Mouse (Mus musculus): ENCODE results near the gene Iffo1. TPM values are rescaled to one million over a fixed set of nuclear protein-coding genes. Genes with fewer than 3 reads are reported as not detected.

Iffo1 gene
- polyA plus RNA-seq, 1 experiment from 2014 or later: 10.3 TPM

GRCm38 (mm10) chr6:125192841-125193240 is 47.8 kb downstream of the Iffo1 start:
- H3K9ac ChIP-seq (replicated peaks; ENCODE audit: low read length): peak overlapping the region; percentile 80
- H3K9me3 ChIP-seq (replicated peaks; ENCODE audit: control insufficient read depth, low read length): no peaks in the 10 kb centered on the region
- WGBS: 45% methylated on average over 5 of the region's 5 CpGs
- H3K4me3 ChIP-seq (ENCODE audit: low read depth, low read length): peak overlapping the region; percentile 72
- peaks cover 3% of the 10 kb centered on the region; the same call in 1 of the 2 replicates for H3K4me1 ChIP-seq (ENCODE audit: control insufficient read depth, insufficient read depth, low read length)
- DNase-seq (ENCODE audit: low spot score) (no peak), ATAC-seq (replicated peaks; ENCODE audit: insufficient number of reproducible peaks, low FRiP score, low TSS enrichment, low read depth) (no peak)
- no peaks in the 10 kb centered on the region for H3K27me3 ChIP-seq (ENCODE audit: control insufficient read depth, insufficient read depth, low read length)
- H3K4me2 ChIP-seq (ENCODE audit: low read depth, low read length): peak overlapping the region; percentile 79
- H3K36me3 ChIP-seq (replicated peaks; ENCODE audit: control insufficient read depth, insufficient read depth, low read depth, low read length): peaks cover 6% of the 10 kb centered on the region
- H3K27ac ChIP-seq (replicated peaks; ENCODE audit: low read depth, low read length): no peak overlapping the region

- no peaks in the 10 kb centered on the region for H3K27me3 ChIP-seq (ENCODE audit: control insufficient read depth, insufficient read depth, low read length)
Measured at GRCm38 (mm10) chr6:125193390-125193789, 48.3 kb downstream of the Iffo1 start.

GRCm38 (mm10) chr6:125195541-125196075 is 50.6 kb downstream of the Iffo1 start:
- no peak overlapping the region for H3K27ac ChIP-seq (replicated peaks; ENCODE audit: low read depth, low read length)
- no peak for DNase-seq (ENCODE audit: low spot score)

More at GRCm38 (mm10) chr6:125193390-125193789, 48.3 kb downstream of the Iffo1 start:
- WGBS: 69% methylated on average over 7 of the region's 7 CpGs
- Histone ChIP-seq H3K4me3 (ENCODE audit: low read depth, low read length) (no peak overlapping the region), H3K9me3 (replicated peaks; ENCODE audit: control insufficient read depth, low read length) (no peaks in the 10 kb centered on the region), H3K4me2 (ENCODE audit: low read depth, low read length) (no peak overlapping the region), H3K36me3 (replicated peaks; ENCODE audit: control insufficient read depth, insufficient read depth, low read depth, low read length) (peaks cover 4% of the 10 kb centered on the region; the same call in 1 of the 2 replicates), H3K27ac (replicated peaks; ENCODE audit: low read depth, low read length) (no peak overlapping the region), H3K9ac (replicated peaks; ENCODE audit: low read length) (no peak overlapping the region), H3K4me1 (ENCODE audit: control insufficient read depth, insufficient read depth, low read length) (peaks cover 3% of the 10 kb centered on the region; the same call in 1 of the 2 replicates)
- ATAC-seq (replicated peaks; ENCODE audit: insufficient number of reproducible peaks, low FRiP score, low TSS enrichment, low read depth) (no peak), DNase-seq (ENCODE audit: low spot score) (no peak)

GRCm38 (mm10) chr6:125196301-125196700 is 51.3 kb downstream of the Iffo1 start:
- no peaks in the 10 kb centered on the region for H3K9me3 ChIP-seq (replicated peaks; ENCODE audit: control insufficient read depth, low read length)
- no peak overlapping the region for H3K9ac ChIP-seq (replicated peaks; ENCODE audit: low read length)
- no peak overlapping the region for H3K27ac ChIP-seq (replicated peaks; ENCODE audit: low read depth, low read length)
- DNase-seq (ENCODE audit: low spot score): no peak
- ATAC-seq (replicated peaks; ENCODE audit: insufficient number of reproducible peaks, low FRiP score, low TSS enrichment, low read depth): no peak
- H3K4me1 ChIP-seq (ENCODE audit: control insufficient read depth, insufficient read depth, low read length): peaks cover 3% of the 10 kb centered on the region; the same call in 1 of the 2 replicates
- H3K4me3 ChIP-seq (ENCODE audit: low read depth, low read length): no peak overlapping the region
- H3K27me3 ChIP-seq (ENCODE audit: control insufficient read depth, insufficient read depth, low read length): no peaks in the 10 kb centered on the region
- 52% methylated on average over 3 of the region's 3 CpGs for WGBS
- no peaks in the 10 kb centered on the region; the same call in 1 of the 2 replicates for H3K36me3 ChIP-seq (replicated peaks; ENCODE audit: control insufficient read depth, insufficient read depth, low read depth, low read length)
- H3K4me2 ChIP-seq (ENCODE audit: low read depth, low read length): no peak overlapping the region

More at GRCm38 (mm10) chr6:125195541-125196075, 50.6 kb downstream of the Iffo1 start:
- Histone ChIP-seq H3K9ac (replicated peaks; ENCODE audit: low read length) (no peak overlapping the region), H3K27me3 (ENCODE audit: control insufficient read depth, insufficient read depth, low read length) (no peaks in the 10 kb centered on the region), H3K4me2 (ENCODE audit: low read depth, low read length) (no peak overlapping the region), H3K4me1 (ENCODE audit: control insufficient read depth, insufficient read depth, low read length) (peaks cover 3% of the 10 kb centered on the region; the same call in 1 of the 2 replicates), H3K4me3 (ENCODE audit: low read depth, low read length) (no peak overlapping the region), H3K9me3 (replicated peaks; ENCODE audit: control insufficient read depth, low read length) (no peaks in the 10 kb centered on the region), H3K36me3 (replicated peaks; ENCODE audit: control insufficient read depth, insufficient read depth, low read depth, low read length) (no peaks in the 10 kb centered on the region; the same call in 1 of the 2 replicates)
- no peak for ATAC-seq (replicated peaks; ENCODE audit: insufficient number of reproducible peaks, low FRiP score, low TSS enrichment, low read depth)
- 35% methylated on average over 1 of the region's 1 CpGs for WGBS

GRCm38 (mm10) chr6:125197166-125197565 is 52.1 kb downstream of the Iffo1 start:
- Histone ChIP-seq H3K4me1 (ENCODE audit: control insufficient read depth, insufficient read depth, low read length) (peaks cover 3% of the 10 kb centered on the region; the same call in 1 of the 2 replicates), H3K4me3 (ENCODE audit: low read depth, low read length) (no peak overlapping the region), H3K27ac (replicated peaks; ENCODE audit: low read depth, low read length) (no peak overlapping the region), H3K9ac (replicated peaks; ENCODE audit: low read length) (no peak overlapping the region), H3K4me2 (ENCODE audit: low read depth, low read length) (no peak overlapping the region), H3K36me3 (replicated peaks; ENCODE audit: control insufficient read depth, insufficient read depth, low read depth, low read length) (no peaks in the 10 kb centered on the region; the same call in 1 of the 2 replicates), H3K27me3 (ENCODE audit: control insufficient read depth, insufficient read depth, low read length) (no peaks in the 10 kb centered on the region), H3K9me3 (replicated peaks; ENCODE audit: control insufficient read depth, low read length) (no peaks in the 10 kb centered on the region)
- ATAC-seq (replicated peaks; ENCODE audit: insufficient number of reproducible peaks, low FRiP score, low TSS enrichment, low read depth): no peak
- whole genome bisulfite sequencing: 81% methylated on average over 5 of the region's 5 CpGs
- no peak for DNase-seq (ENCODE audit: low spot score)

GRCm38 (mm10) chr6:125210436-125210835 is 65.4 kb downstream of the Iffo1 start:
- ATAC-seq (replicated peaks; ENCODE audit: insufficient number of reproducible peaks, low FRiP score, low TSS enrichment, low read depth): no peak
- WGBS: 84% methylated on average over 1 of the region's 1 CpGs
- Histone ChIP-seq H3K9ac (replicated peaks; ENCODE audit: low read length) (no peak overlapping the region), H3K4me2 (ENCODE audit: low read depth, low read length) (no peak overlapping the region), H3K4me1 (ENCODE audit: control insufficient read depth, insufficient read depth, low read length) (no peaks in the 10 kb centered on the region), H3K27ac (replicated peaks; ENCODE audit: low read depth, low read length) (no peak overlapping the region), H3K9me3 (replicated peaks; ENCODE audit: control insufficient read depth, low read length) (no peaks in the 10 kb centered on the region), H3K36me3 (replicated peaks; ENCODE audit: control insufficient read depth, insufficient read depth, low read depth, low read length) (no peaks in the 10 kb centered on the region), H3K27me3 (ENCODE audit: control insufficient read depth, insufficient read depth, low read length) (no peaks in the 10 kb centered on the region), H3K4me3 (ENCODE audit: low read depth, low read length) (no peak overlapping the region)
- no peak for DNase-seq (ENCODE audit: low spot score)

Small RNA genes lying within 50 kb of the gene (microRNA-seq; reads per million reads assigned to microRNA genes)
- gene Mir3098 (ENCODE audit: borderline number of aligned reads) (not detected), gene Mir7045 (ENCODE audit: borderline number of aligned reads) (not detected)

Other genes starting within 250 kb of the Iffo1 start
- 1.7 and 1.8 TPM in 2 replicates for gene Lag3, start 233.5 kb upstream of the Iffo1 start, polyA plus RNA-seq (2014; fragmentation: Nextera tagmentation; extraction: Ambion mirVana)
- 184 and 213 TPM in 2 replicates for gene Ptms, start 225.1 kb upstream of the Iffo1 start, polyA plus RNA-seq (2014; fragmentation: Nextera tagmentation; extraction: Ambion mirVana)
- gene Mlf2, start 213.9 kb upstream of the Iffo1 start, polyA plus RNA-seq (2014; fragmentation: Nextera tagmentation; extraction: Ambion mirVana): 391 and 402 TPM in 2 replicates
- gene Cops7a, start 179.7 kb upstream of the Iffo1 start, polyA plus RNA-seq (2014; fragmentation: Nextera tagmentation; extraction: Ambion mirVana): 118 and 125 TPM in 2 replicates
- gene Pianp, start 148.5 kb upstream of the Iffo1 start, polyA plus RNA-seq (2014; fragmentation: Nextera tagmentation; extraction: Ambion mirVana): 1.1 and 1.9 TPM in 2 replicates
- gene Zfp384, start 136.1 kb upstream of the Iffo1 start, polyA plus RNA-seq (2014; fragmentation: Nextera tagmentation; extraction: Ambion mirVana): 7.7 and 10.6 TPM in 2 replicates
- gene Ing4, start 105.5 kb upstream of the Iffo1 start, polyA plus RNA-seq (2014; fragmentation: Nextera tagmentation; extraction: Ambion mirVana): 141 and 145 TPM in 2 replicates
- 10.0 and 12.5 TPM in 2 replicates for gene Acrbp, start 95.6 kb upstream of the Iffo1 start, polyA plus RNA-seq (2014; fragmentation: Nextera tagmentation; extraction: Ambion mirVana)
- 0.25 and 0.49 TPM in 2 replicates for gene Lpar5, start 77.3 kb upstream of the Iffo1 start, polyA plus RNA-seq (2014; fragmentation: Nextera tagmentation; extraction: Ambion mirVana)
- gene Chd4, start 49.3 kb upstream of the Iffo1 start, polyA plus RNA-seq (2014; fragmentation: Nextera tagmentation; extraction: Ambion mirVana): 93.2 and 94.5 TPM in 2 replicates
- gene Nop2, start 13.3 kb upstream of the Iffo1 start, polyA plus RNA-seq (2014; fragmentation: Nextera tagmentation; extraction: Ambion mirVana): 66.3 and 69.8 TPM in 2 replicates
- gene Gapdh, start 21.2 kb downstream of the Iffo1 start, polyA plus RNA-seq (2014; fragmentation: Nextera tagmentation; extraction: Ambion mirVana): 2,314 and 2,539 TPM in 2 replicates
- 135 and 136 TPM in 2 replicates for gene Ncapd2, start 46.5 kb downstream of the Iffo1 start, polyA plus RNA-seq (2014; fragmentation: Nextera tagmentation; extraction: Ambion mirVana)
- gene Mrpl51, start 46.6 kb downstream of the Iffo1 start, polyA plus RNA-seq (2014; fragmentation: Nextera tagmentation; extraction: Ambion mirVana): 205 and 217 TPM in 2 replicates
- gene Vamp1, start 70.3 kb downstream of the Iffo1 start, polyA plus RNA-seq (2014; fragmentation: Nextera tagmentation; extraction: Ambion mirVana): 1.2 and 1.4 TPM in 2 replicates
- 1.0 and 1.1 TPM in 2 replicates for gene Tapbpl, start 86.6 kb downstream of the Iffo1 start, polyA plus RNA-seq (2014; fragmentation: Nextera tagmentation; extraction: Ambion mirVana)
- gene Cd27, start 91.8 kb downstream of the Iffo1 start, polyA plus RNA-seq (2014; fragmentation: Nextera tagmentation; extraction: Ambion mirVana): 0.22 TPM in 1 of 2 replicates, not detected in the other
- 0.22 TPM in 1 of 2 replicates, not detected in the other for gene Tuba3a, start 140.8 kb downstream of the Iffo1 start, polyA plus RNA-seq (2014; fragmentation: Nextera tagmentation; extraction: Ambion mirVana)
- 22.8 and 24.3 TPM in 2 replicates for gene Ltbr, start 168.6 kb downstream of the Iffo1 start, polyA plus RNA-seq (2014; fragmentation: Nextera tagmentation; extraction: Ambion mirVana)
- 0.88 and 1.1 TPM in 2 replicates for gene Scnn1a, start 175.4 kb downstream of the Iffo1 start, polyA plus RNA-seq (2014; fragmentation: Nextera tagmentation; extraction: Ambion mirVana)
- gene Tnfrsf1a, start 204.1 kb downstream of the Iffo1 start, polyA plus RNA-seq (2014; fragmentation: Nextera tagmentation; extraction: Ambion mirVana): 36.6 and 39.5 TPM in 2 replicates
- gene Plekhg6, start 235.6 kb downstream of the Iffo1 start, polyA plus RNA-seq (2014; fragmentation: Nextera tagmentation; extraction: Ambion mirVana): 0.08 and 0.20 TPM in 2 replicates